Mouse (Mus musculus): ENCODE measurements at regions not wholly inside any gene's neighbourhood (a gene's known extent, or its start where the extent isn't known, plus 50 kb on each side); places are given as distances from the start of the nearest gene placed in this dataset.
A peak's percentile ranks its signal among the peaks of the same experiment; 100 is the strongest.
"Not testable (repeated sequence)": the region's sequence is repeated elsewhere in the genome, so short reads cannot be mapped to it uniquely, and the experiment has no call there.

- 25% methylated on average over 3 of the region's 3 CpGs for WGBS
These were observed 830.3 kb upstream of the Atxn7l3b start for GRCm38 (mm10) chr10:113759099-113759498.

GRCm38 (mm10) chr10:113736224-113736623 lies 807.4 kb upstream of the Atxn7l3b start:
- Histone ChIP-seq H3K27me3 (replicated peaks; ENCODE audit: control insufficient read depth, insufficient read depth, low read length) (no peaks in the 10 kb centered on the region), H3K27ac (ENCODE audit: low read length) (no peak overlapping the region), H3K4me3 (replicated peaks; ENCODE audit: low read length) (no peak overlapping the region), H3K4me2 (ENCODE audit: low read length) (no peak overlapping the region), H3K36me3 (ENCODE audit: control insufficient read depth, insufficient read depth) (no peaks in the 10 kb centered on the region), H3K9me3 (ENCODE audit: control insufficient read depth, low read length) (no peaks in the 10 kb centered on the region), H3K4me1 (replicated peaks; ENCODE audit: control insufficient read depth, insufficient read depth, low read length) (no peaks in the 10 kb centered on the region), H3K9ac (replicated peaks; ENCODE audit: low read depth, low read length) (no peak overlapping the region)
- 69% methylated on average over 3 of the region's 3 CpGs for WGBS
- ATAC-seq, result no peak

More at GRCm38 (mm10) chr10:113759099-113759498, 830.3 kb upstream of the Atxn7l3b start:
- Histone ChIP-seq H3K4me3 (replicated peaks; ENCODE audit: low read length) (no peak overlapping the region), H3K9me3 (ENCODE audit: control insufficient read depth, low read length) (no peaks in the 10 kb centered on the region), H3K27me3 (replicated peaks; ENCODE audit: control insufficient read depth, insufficient read depth, low read length) (no peaks in the 10 kb centered on the region), H3K4me2 (ENCODE audit: low read length) (no peak overlapping the region), H3K27ac (ENCODE audit: low read length) (no peak overlapping the region), H3K4me1 (replicated peaks; ENCODE audit: control insufficient read depth, insufficient read depth, low read length) (no peaks in the 10 kb centered on the region), H3K9ac (replicated peaks; ENCODE audit: low read depth, low read length) (no peak overlapping the region), H3K36me3 (ENCODE audit: control insufficient read depth, insufficient read depth) (no peaks in the 10 kb centered on the region)
- peak; percentile 85 for ATAC-seq

DNA sequence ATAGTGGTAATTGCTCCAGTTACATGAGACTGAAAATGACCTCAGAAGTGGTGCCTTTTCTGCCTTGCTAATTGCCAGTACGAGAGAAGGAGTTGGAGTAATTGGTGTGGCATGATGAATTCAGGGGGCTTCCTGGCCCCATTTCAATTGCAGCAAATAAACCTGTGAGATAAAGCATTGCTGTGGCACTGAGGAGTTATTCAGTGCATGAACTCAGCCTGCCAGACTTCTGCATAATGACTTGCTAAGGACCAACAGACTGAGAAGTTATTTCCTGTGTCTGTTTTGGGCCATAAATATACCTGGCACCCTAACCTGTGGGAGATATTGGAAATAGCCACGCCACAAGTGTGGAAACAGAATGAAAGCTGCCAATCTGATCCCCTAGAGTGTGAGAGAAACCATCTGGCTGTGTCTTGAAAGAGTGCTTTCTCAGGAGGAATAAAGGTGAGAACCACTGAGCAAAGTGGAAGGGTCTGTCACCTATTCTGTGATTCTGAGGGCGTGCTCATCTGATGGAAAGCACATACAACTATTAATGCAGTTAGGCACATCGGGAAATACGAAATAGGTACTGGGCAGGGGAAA lies 776.4 kb upstream of the Atxn7l3b start:
- WGBS, result 38% methylated on average over 5 of the region's 5 CpGs
- ATAC-seq, result peak; percentile 72
- Histone ChIP-seq H3K36me3 (ENCODE audit: control insufficient read depth, insufficient read depth) (no peaks in the 10 kb centered on the region), H3K27ac (ENCODE audit: low read length) (no peak overlapping the region), H3K4me1 (replicated peaks; ENCODE audit: control insufficient read depth, insufficient read depth, low read length) (0 out of 2 replicates have a peak, but pooled peaks cover 3% of the 10 kb centered on the region), H3K4me2 (ENCODE audit: low read length) (no peak overlapping the region), H3K9me3 (ENCODE audit: control insufficient read depth, low read length) (no peaks in the 10 kb centered on the region), H3K9ac (replicated peaks; ENCODE audit: low read depth, low read length) (no peak overlapping the region), H3K27me3 (replicated peaks; ENCODE audit: control insufficient read depth, insufficient read depth, low read length) (no peaks in the 10 kb centered on the region), H3K4me3 (replicated peaks; ENCODE audit: low read length) (no peak overlapping the region)

- H3K9me3 ChIP-seq (ENCODE audit: control insufficient read depth, low read length), result not testable (repeated sequence)
These were observed 741.8 kb upstream of the Atxn7l3b start for GRCm38 (mm10) chr10:113670636-113671035.

GRCm38 (mm10) chr10:113652803-113653454 lies 724.1 kb upstream of the Atxn7l3b start:
- ATAC-seq, result no peak
- H3K4me3 ChIP-seq (replicated peaks; ENCODE audit: low read length), result no peak overlapping the region
- WGBS, result 79% methylated on average over 7 of the region's 7 CpGs

More at GRCm38 (mm10) chr10:113670636-113671035, 741.8 kb upstream of the Atxn7l3b start:
- H3K4me3 ChIP-seq (replicated peaks; ENCODE audit: low read length); H3K27me3 ChIP-seq (replicated peaks; ENCODE audit: control insufficient read depth, insufficient read depth, low read length); ATAC-seq; H3K4me1 ChIP-seq (replicated peaks; ENCODE audit: control insufficient read depth, insufficient read depth, low read length); H3K4me2 ChIP-seq (ENCODE audit: low read length); H3K36me3 ChIP-seq (ENCODE audit: control insufficient read depth, insufficient read depth); H3K27ac ChIP-seq (ENCODE audit: low read length); H3K9ac ChIP-seq (replicated peaks; ENCODE audit: low read depth, low read length): not testable (repeated sequence)
- 88% methylated on average over 4 of the region's 4 CpGs for WGBS

DNA sequence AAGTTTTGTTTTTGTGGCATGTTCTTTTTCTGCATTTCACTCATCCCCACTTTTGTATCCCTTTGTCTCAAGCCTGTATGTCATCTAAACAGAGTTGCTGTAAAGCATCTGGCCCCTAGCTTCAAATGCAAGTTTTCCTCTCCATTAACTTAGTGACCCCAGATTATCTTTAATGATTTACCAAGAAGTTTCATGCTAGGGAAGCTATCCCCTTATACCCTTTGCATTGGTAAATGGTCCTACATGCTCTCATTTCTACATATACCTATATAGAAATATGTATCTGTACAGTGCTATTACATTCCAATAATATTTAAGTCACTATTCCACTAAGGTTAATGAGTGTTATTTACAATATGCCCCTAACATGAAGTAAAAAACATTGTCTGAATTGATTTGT lies 723.3 kb upstream of the Atxn7l3b start:
- Histone ChIP-seq H3K9ac (replicated peaks; ENCODE audit: low read depth, low read length) (no peak overlapping the region), H3K4me1 (replicated peaks; ENCODE audit: control insufficient read depth, insufficient read depth, low read length) (no peaks in the 10 kb centered on the region), H3K27ac (ENCODE audit: low read length) (no peak overlapping the region), H3K4me2 (ENCODE audit: low read length) (no peak overlapping the region), H3K36me3 (ENCODE audit: control insufficient read depth, insufficient read depth) (no peaks in the 10 kb centered on the region), H3K9me3 (ENCODE audit: control insufficient read depth, low read length) (no peaks in the 10 kb centered on the region), H3K4me3 (replicated peaks; ENCODE audit: low read length) (no peak overlapping the region), H3K27me3 (replicated peaks; ENCODE audit: control insufficient read depth, insufficient read depth, low read length) (no peaks in the 10 kb centered on the region)
- ATAC-seq, result no peak

More at GRCm38 (mm10) chr10:113652803-113653454, 724.1 kb upstream of the Atxn7l3b start:
- no peaks in the 10 kb centered on the region for H3K4me1 ChIP-seq (replicated peaks; ENCODE audit: control insufficient read depth, insufficient read depth, low read length)
- H3K27ac ChIP-seq (ENCODE audit: low read length), result no peak overlapping the region
- H3K27me3 ChIP-seq (replicated peaks; ENCODE audit: control insufficient read depth, insufficient read depth, low read length), result no peaks in the 10 kb centered on the region
- H3K36me3 ChIP-seq (ENCODE audit: control insufficient read depth, insufficient read depth), result no peaks in the 10 kb centered on the region
- no peak overlapping the region for H3K4me2 ChIP-seq (ENCODE audit: low read length)
- no peak overlapping the region for H3K9ac ChIP-seq (replicated peaks; ENCODE audit: low read depth, low read length)
- H3K9me3 ChIP-seq (ENCODE audit: control insufficient read depth, low read length), result no peaks in the 10 kb centered on the region

GRCm38 (mm10) chr10:113620420-113620819 lies 691.6 kb upstream of the Atxn7l3b start:
- no peak overlapping the region for H3K27ac ChIP-seq (ENCODE audit: low read length)
- no peak for ATAC-seq

DNA sequence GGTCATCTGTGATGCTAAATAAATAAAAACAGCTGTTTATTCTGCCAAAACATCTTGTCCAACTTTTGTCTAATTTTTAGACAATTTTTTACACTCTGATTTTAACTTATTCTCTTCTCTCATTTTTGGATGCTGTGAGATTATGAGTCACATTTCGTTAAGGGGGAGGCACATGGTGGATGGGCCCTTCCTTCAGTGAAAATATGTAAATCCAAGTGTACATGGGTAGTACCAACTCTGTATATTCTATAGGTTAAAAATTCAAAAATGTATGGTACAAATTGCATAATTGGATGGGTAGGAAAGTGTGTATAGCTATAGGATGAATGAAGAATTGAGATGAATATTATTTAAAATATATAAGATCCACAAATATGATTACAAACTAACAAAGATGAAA lies 687.1 kb upstream of the Atxn7l3b start:
- Histone ChIP-seq H3K27ac (ENCODE audit: low read length) (no peak overlapping the region), H3K36me3 (ENCODE audit: control insufficient read depth, insufficient read depth) (no peaks in the 10 kb centered on the region), H3K9ac (replicated peaks; ENCODE audit: low read depth, low read length) (no peak overlapping the region), H3K4me3 (replicated peaks; ENCODE audit: low read length) (no peak overlapping the region), H3K4me1 (replicated peaks; ENCODE audit: control insufficient read depth, insufficient read depth, low read length) (no peaks in the 10 kb centered on the region), H3K27me3 (replicated peaks; ENCODE audit: control insufficient read depth, insufficient read depth, low read length) (no peaks in the 10 kb centered on the region), H3K4me2 (ENCODE audit: low read length) (no peak overlapping the region), H3K9me3 (ENCODE audit: control insufficient read depth, low read length) (no peaks in the 10 kb centered on the region)
- WGBS, result 67% methylated on average over 1 of the region's 1 CpGs
- no peak for ATAC-seq

More at GRCm38 (mm10) chr10:113620420-113620819, 691.6 kb upstream of the Atxn7l3b start:
- Histone ChIP-seq H3K4me1 (replicated peaks; ENCODE audit: control insufficient read depth, insufficient read depth, low read length) (no peaks in the 10 kb centered on the region), H3K27me3 (replicated peaks; ENCODE audit: control insufficient read depth, insufficient read depth, low read length) (no peaks in the 10 kb centered on the region), H3K4me3 (replicated peaks; ENCODE audit: low read length) (no peak overlapping the region), H3K36me3 (ENCODE audit: control insufficient read depth, insufficient read depth) (no peaks in the 10 kb centered on the region), H3K9me3 (ENCODE audit: control insufficient read depth, low read length) (no peaks in the 10 kb centered on the region), H3K9ac (replicated peaks; ENCODE audit: low read depth, low read length) (no peak overlapping the region), H3K4me2 (ENCODE audit: low read length) (no peak overlapping the region)
- 92% methylated on average over 3 of the region's 3 CpGs for WGBS

GRCm38 (mm10) chr10:113593436-113593835 lies 664.6 kb upstream of the Atxn7l3b start:
- no peaks in the 10 kb centered on the region for H3K36me3 ChIP-seq (ENCODE audit: control insufficient read depth, insufficient read depth)
- no peak overlapping the region for H3K9ac ChIP-seq (replicated peaks; ENCODE audit: low read depth, low read length)
- H3K9me3 ChIP-seq (ENCODE audit: control insufficient read depth, low read length), result no peaks in the 10 kb centered on the region; the same call in 1 of the 2 replicates
- WGBS, result 64% methylated on average over 3 of the region's 3 CpGs
- no peak for ATAC-seq
- no peak overlapping the region for H3K27ac ChIP-seq (ENCODE audit: low read length)
- no peaks in the 10 kb centered on the region for H3K4me1 ChIP-seq (replicated peaks; ENCODE audit: control insufficient read depth, insufficient read depth, low read length)
- H3K4me3 ChIP-seq (replicated peaks; ENCODE audit: low read length), result no peak overlapping the region
- no peaks in the 10 kb centered on the region for H3K27me3 ChIP-seq (replicated peaks; ENCODE audit: control insufficient read depth, insufficient read depth, low read length)
- no peak overlapping the region for H3K4me2 ChIP-seq (ENCODE audit: low read length)

All from forebrain, embryonic 16.5 days (tissue).